ENCODE assay signal across 1 mouse cellular context in the genomic region with DNA sequence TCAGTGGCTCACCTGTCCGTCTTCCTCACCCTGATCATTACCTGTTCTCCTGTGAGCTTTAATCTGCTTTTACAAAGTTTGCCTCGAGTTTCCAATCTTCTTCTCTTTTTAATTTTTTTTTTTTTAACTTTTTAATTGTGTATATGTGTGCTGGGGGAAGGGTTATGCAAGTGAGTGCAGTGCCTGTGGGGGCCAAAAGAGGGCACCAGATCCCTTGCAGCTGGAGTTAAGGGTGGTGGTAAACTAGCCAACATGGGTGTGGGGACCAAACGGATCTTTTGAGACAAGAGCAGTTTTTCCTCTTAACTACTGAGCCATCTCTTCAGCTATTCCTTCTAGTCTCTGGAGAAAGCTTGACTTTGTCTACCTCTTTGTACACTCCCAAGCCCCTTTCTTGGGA.
TF ChIP-seq lines count a peak whose summit lies in the region.

No protein-coding gene starts in this region.

TF ChIP-seq in ES-E14, 5 proteins besides CTCF, POLR2A, EP300 and RAD21:
- TF ChIP-seq ZNF384 (IDR thresholded peaks at IDR 0.05; ENCODE audit: low read depth, low read length) (0 out of 2 replicates have a peak, but pooled peaks have one; percentile 36), HCFC1 (IDR thresholded peaks at IDR 0.05; ENCODE audit: borderline replicate concordance, insufficient read depth, low read length) (no peak), ZC3H11A (IDR thresholded peaks at IDR 0.05; ENCODE audit: borderline replicate concordance, low read depth, low read length) (0 out of 2 replicates have a peak, but pooled peaks have one; percentile 7)
